Mouse (Mus musculus) forebrain, embryonic 15.5 days (tissue): ENCODE measurements around the gene Thada. TPM values are rescaled to one million over a fixed set of nuclear protein-coding genes. Genes with fewer than 3 reads are reported as not detected.
A peak's percentile ranks its signal among the peaks of the same experiment; 100 is the strongest.

Experiments used
- ATAC-seq: fragments of 200-750 bp; cut with Nextera tagmentation; replicated peaks from 2 replicates; pipeline ENCODE4 v1.8.0; 2017; ENCODE audit warnings: mild to moderate bottlenecking, moderate TSS enrichment, moderate library complexity
- H3K27ac ChIP-seq: fragments of 300-500 bp; sonication (generic); replicated peaks from 2 replicates; pipeline ENCODE4 v1.5.1; 2015; ENCODE audit warnings: mild to moderate bottlenecking, inconsistent platforms
- H3K27me3 ChIP-seq: fragments of 300-500 bp; sonication (generic); 2 replicates; pipeline ENCODE4 v1.6.1; 2015; ENCODE audit warnings: inconsistent platforms
- H3K36me3 ChIP-seq: fragments of 300-500 bp; sonication (generic); 2 replicates; pipeline ENCODE4 v1.6.1; 2015; ENCODE audit warnings: mild to moderate bottlenecking, inconsistent platforms
- H3K4me1 ChIP-seq: fragments of 300-500 bp; sonication (generic); 2 replicates; pipeline ENCODE4 v1.6.1; 2015; ENCODE audit warnings: inconsistent platforms
- H3K4me2 ChIP-seq: fragments of 300-500 bp; sonication (generic); replicated peaks from 2 replicates; pipeline ENCODE4 v1.6.1; 2015; ENCODE audit warnings: mild to moderate bottlenecking, inconsistent platforms
- H3K4me3 ChIP-seq: fragments of 300-500 bp; sonication (generic); 2 replicates; pipeline ENCODE4 v1.5.1; 2015; ENCODE audit warnings: mild to moderate bottlenecking, inconsistent platforms
- H3K9ac ChIP-seq: fragments of 300-500 bp; sonication (generic); replicated peaks from 2 replicates; pipeline ENCODE4 v1.6.1; 2015; ENCODE audit warnings: mild to moderate bottlenecking, inconsistent platforms
- H3K9me3 ChIP-seq: fragments of 300-500 bp; sonication (generic); 2 replicates; pipeline ENCODE4 v1.6.1; 2016; ENCODE audit warnings: inconsistent platforms
- WGBS: fragments of 180-500 bp; shearing (Covaris S2); methylation state at CpG from one replicate; pipeline ENCODE4 v1.1.7; 2015; ENCODE audit warnings: mixed read lengths; 5-methylcytosine and 5-hydroxymethylcytosine counted together
- polyA plus RNA-seq: library from polyadenylated mRNA; unstranded; fragments of >200 nt; fragmentation: Nextera tagmentation; extraction: Ambion mirVana; gene quantifications from 2 replicates; pipeline ENCODE4 v1.2.1, GENCODE M21; 2015

Thada gene
- polyA plus RNA-seq, 1 experiment from 2014 or later: 6.0 TPM

- WGBS: 91% methylated on average over 3 of the region's 3 CpGs
- Histone ChIP-seq H3K4me3 (no peak overlapping the region), H3K36me3 (no peaks in the 10 kb centered on the region), H3K27me3 (no peaks in the 10 kb centered on the region), H3K4me2 (no peak overlapping the region), H3K27ac (0 out of 2 replicates have a peak overlapping the region, but pooled peaks have one; percentile 17), H3K9me3 (no peaks in the 10 kb centered on the region), H3K9ac (no peak overlapping the region), H3K4me1 (no peaks in the 10 kb centered on the region)
- ATAC-seq: no peak
Measured at GRCm38 (mm10) chr17:84206239-84206638, 259.8 kb downstream of the Thada start.

GRCm38 (mm10) chr17:84204962-84205361 lies 261.0 kb downstream of the Thada start:
- no peak overlapping the region for H3K4me2 ChIP-seq
- no peaks in the 10 kb centered on the region for H3K9me3 ChIP-seq
- ATAC-seq: no peak
- no peak overlapping the region for H3K4me3 ChIP-seq
- H3K4me1 ChIP-seq: no peaks in the 10 kb centered on the region
- H3K27me3 ChIP-seq: no peaks in the 10 kb centered on the region
- WGBS: 84% methylated on average over 5 of the region's 5 CpGs
- no peak overlapping the region for H3K27ac ChIP-seq
- no peaks in the 10 kb centered on the region for H3K36me3 ChIP-seq
- no peak overlapping the region for H3K9ac ChIP-seq

GRCm38 (mm10) chr17:84203340-84203739 lies 262.7 kb downstream of the Thada start:
- no peak for ATAC-seq
- Histone ChIP-seq H3K4me1 (no peaks in the 10 kb centered on the region), H3K27me3 (no peaks in the 10 kb centered on the region)

GRCm38 (mm10) chr17:84201183-84201582 lies 264.8 kb downstream of the Thada start:
- Histone ChIP-seq H3K36me3 (no peaks in the 10 kb centered on the region), H3K9ac (no peak overlapping the region), H3K4me1 (no peaks in the 10 kb centered on the region), H3K27ac (no peak overlapping the region), H3K4me2 (no peak overlapping the region), H3K4me3 (no peak overlapping the region), H3K27me3 (no peaks in the 10 kb centered on the region), H3K9me3 (no peaks in the 10 kb centered on the region)
- 97% methylated on average over 5 of the region's 5 CpGs for WGBS
- ATAC-seq: no peak

More at GRCm38 (mm10) chr17:84203340-84203739, 262.7 kb downstream of the Thada start:
- no peak overlapping the region for H3K9ac ChIP-seq
- whole genome bisulfite sequencing: 62% methylated on average over 7 of the region's 7 CpGs
- no peaks in the 10 kb centered on the region for H3K36me3 ChIP-seq
- no peak overlapping the region for H3K4me2 ChIP-seq
- no peak overlapping the region for H3K4me3 ChIP-seq
- no peaks in the 10 kb centered on the region for H3K9me3 ChIP-seq
- no peak overlapping the region for H3K27ac ChIP-seq

- Histone ChIP-seq H3K27ac (no peak overlapping the region), H3K4me3 (no peak overlapping the region), H3K36me3 (no peaks in the 10 kb centered on the region), H3K4me1 (no peaks in the 10 kb centered on the region), H3K9me3 (no peaks in the 10 kb centered on the region), H3K27me3 (no peaks in the 10 kb centered on the region), H3K4me2 (no peak overlapping the region), H3K9ac (no peak overlapping the region)
- ATAC-seq: no peak
- WGBS: 76% methylated on average over 4 of the region's 4 CpGs
Measured at GRCm38 (mm10) chr17:84197912-84198344, 268.1 kb downstream of the Thada start.

GRCm38 (mm10) chr17:84196329-84196728 lies 269.7 kb downstream of the Thada start:
- H3K36me3 ChIP-seq: peaks cover 5% of the 10 kb centered on the region; the same call in 1 of the 2 replicates
- no peaks in the 10 kb centered on the region for H3K4me1 ChIP-seq
- H3K4me2 ChIP-seq: no peak overlapping the region
- H3K9me3 ChIP-seq: no peaks in the 10 kb centered on the region
- no peak for ATAC-seq
- no peak overlapping the region for H3K9ac ChIP-seq
- H3K27ac ChIP-seq: no peak overlapping the region
- H3K27me3 ChIP-seq: no peaks in the 10 kb centered on the region
- no peak overlapping the region for H3K4me3 ChIP-seq

GRCm38 (mm10) chr17:84195835-84196234 lies 270.2 kb downstream of the Thada start:
- Histone ChIP-seq H3K4me3 (no peak overlapping the region), H3K27ac (no peak overlapping the region), H3K9ac (no peak overlapping the region), H3K36me3 (peaks cover 5% of the 10 kb centered on the region; the same call in 1 of the 2 replicates), H3K9me3 (no peaks in the 10 kb centered on the region), H3K27me3 (no peaks in the 10 kb centered on the region), H3K4me1 (no peaks in the 10 kb centered on the region), H3K4me2 (no peak overlapping the region)
- 93% methylated on average over 3 of the region's 3 CpGs for WGBS
- ATAC-seq: no peak

GRCm38 (mm10) chr17:84195003-84195395 lies 271.0 kb downstream of the Thada start:
- H3K9me3 ChIP-seq: no peaks in the 10 kb centered on the region
- 65% methylated on average over 4 of the region's 4 CpGs for WGBS
- no peaks in the 10 kb centered on the region for H3K4me1 ChIP-seq
- no peak for ATAC-seq
- H3K27me3 ChIP-seq: no peaks in the 10 kb centered on the region
- no peak overlapping the region for H3K4me2 ChIP-seq
- no peak overlapping the region for H3K4me3 ChIP-seq
- H3K36me3 ChIP-seq: peaks cover 5% of the 10 kb centered on the region; the same call in 1 of the 2 replicates
- H3K9ac ChIP-seq: no peak overlapping the region
- no peak overlapping the region for H3K27ac ChIP-seq

- Histone ChIP-seq H3K4me3 (no peak overlapping the region), H3K4me1 (no peaks in the 10 kb centered on the region), H3K4me2 (no peak overlapping the region), H3K27me3 (peaks cover 4% of the 10 kb centered on the region; the same call in 1 of the 2 replicates), H3K36me3 (peaks cover 5% of the 10 kb centered on the region; the same call in 1 of the 2 replicates), H3K27ac (no peak overlapping the region), H3K9me3 (no peaks in the 10 kb centered on the region), H3K9ac (no peak overlapping the region)
- WGBS: 74% methylated on average over 4 of the region's 4 CpGs
- ATAC-seq: no peak
Measured at GRCm38 (mm10) chr17:84194282-84195002, 271.6 kb downstream of the Thada start.

- no peaks in the 10 kb centered on the region for H3K9me3 ChIP-seq
- H3K9ac ChIP-seq: no peak overlapping the region
- ATAC-seq: no peak
- peaks cover 8% of the 10 kb centered on the region for H3K4me1 ChIP-seq
- peaks cover 4% of the 10 kb centered on the region; the same call in 1 of the 2 replicates for H3K27me3 ChIP-seq
- no peak overlapping the region for H3K4me3 ChIP-seq
- 86% methylated on average over 9 of the region's 9 CpGs for WGBS
- no peak overlapping the region for H3K27ac ChIP-seq
- H3K36me3 ChIP-seq: peaks cover 5% of the 10 kb centered on the region; the same call in 1 of the 2 replicates
- H3K4me2 ChIP-seq: no peak overlapping the region
Measured at GRCm38 (mm10) chr17:84193411-84193810, 272.6 kb downstream of the Thada start.

GRCm38 (mm10) chr17:84191946-84192345 lies 274.1 kb downstream of the Thada start:
- no peak for ATAC-seq
- no peak overlapping the region for H3K27ac ChIP-seq
- peaks cover 16% of the 10 kb centered on the region for H3K4me1 ChIP-seq
- H3K4me2 ChIP-seq: no peak overlapping the region
- peaks cover 4% of the 10 kb centered on the region; the same call in 1 of the 2 replicates for H3K27me3 ChIP-seq
- WGBS: 87% methylated on average over 4 of the region's 4 CpGs
- no peaks in the 10 kb centered on the region for H3K9me3 ChIP-seq
- no peak overlapping the region for H3K9ac ChIP-seq
- H3K36me3 ChIP-seq: peaks cover 5% of the 10 kb centered on the region; the same call in 1 of the 2 replicates
- no peak overlapping the region for H3K4me3 ChIP-seq

GRCm38 (mm10) chr17:84190885-84191284 lies 275.1 kb downstream of the Thada start:
- Histone ChIP-seq H3K27ac (no peak overlapping the region), H3K4me2 (no peak overlapping the region), H3K9ac (no peak overlapping the region), H3K36me3 (peaks cover 5% of the 10 kb centered on the region; the same call in 1 of the 2 replicates), H3K9me3 (no peaks in the 10 kb centered on the region), H3K4me3 (no peak overlapping the region), H3K4me1 (peaks cover 26% of the 10 kb centered on the region), H3K27me3 (peaks cover 4% of the 10 kb centered on the region; the same call in 1 of the 2 replicates)
- no peak for ATAC-seq
- 26% methylated on average over 8 of the region's 8 CpGs for WGBS
